Mouse (Mus musculus): ENCODE measurements around the gene Prrt3.

The Prrt3 gene

DNA sequence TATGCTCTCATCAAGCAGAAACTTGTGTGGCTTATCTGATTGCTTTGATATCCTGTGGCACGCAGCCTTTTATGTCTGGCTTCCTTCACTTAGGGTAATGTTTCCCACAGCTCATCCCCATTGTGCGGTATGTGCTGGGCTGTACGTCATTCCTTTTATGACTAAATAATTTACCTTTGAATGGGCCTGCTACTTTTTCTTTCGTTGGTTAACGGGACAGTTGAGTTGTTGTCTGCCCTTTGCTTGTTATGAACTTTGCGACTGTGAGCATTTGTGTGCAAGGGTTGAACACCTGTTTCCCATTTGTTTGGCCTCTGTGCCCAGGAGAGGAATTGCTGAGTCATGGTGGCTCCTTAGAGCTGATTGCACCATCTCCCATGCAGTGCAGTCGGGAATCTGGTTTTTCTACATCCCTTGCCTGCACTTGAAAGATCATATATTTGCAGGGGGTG is 14.6 kb downstream of the Prrt3 start:
- DNase-seq: peak; percentile 87

DNA sequence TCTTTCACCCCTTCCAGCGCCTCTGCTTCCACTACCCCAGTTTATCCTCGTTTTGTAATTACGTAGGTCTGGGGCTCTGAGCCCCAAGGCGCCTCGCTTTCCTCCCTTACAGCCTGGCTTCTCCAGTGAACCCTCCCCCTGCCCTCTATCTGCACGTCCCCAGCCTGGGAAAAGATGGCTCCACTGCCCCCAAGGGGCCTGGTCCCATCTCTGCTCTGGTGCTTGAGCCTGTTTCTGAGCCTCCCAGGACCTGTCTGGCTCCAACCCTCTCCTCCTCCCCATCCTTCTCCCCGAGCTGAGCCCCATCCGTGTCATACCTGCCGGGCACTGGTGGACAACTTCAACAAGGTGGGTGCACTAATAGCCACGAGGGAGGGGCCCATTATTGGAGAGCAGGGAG is 18.0 kb downstream of the Prrt3 start:
- peak; percentile 95 for DNase-seq

DNA sequence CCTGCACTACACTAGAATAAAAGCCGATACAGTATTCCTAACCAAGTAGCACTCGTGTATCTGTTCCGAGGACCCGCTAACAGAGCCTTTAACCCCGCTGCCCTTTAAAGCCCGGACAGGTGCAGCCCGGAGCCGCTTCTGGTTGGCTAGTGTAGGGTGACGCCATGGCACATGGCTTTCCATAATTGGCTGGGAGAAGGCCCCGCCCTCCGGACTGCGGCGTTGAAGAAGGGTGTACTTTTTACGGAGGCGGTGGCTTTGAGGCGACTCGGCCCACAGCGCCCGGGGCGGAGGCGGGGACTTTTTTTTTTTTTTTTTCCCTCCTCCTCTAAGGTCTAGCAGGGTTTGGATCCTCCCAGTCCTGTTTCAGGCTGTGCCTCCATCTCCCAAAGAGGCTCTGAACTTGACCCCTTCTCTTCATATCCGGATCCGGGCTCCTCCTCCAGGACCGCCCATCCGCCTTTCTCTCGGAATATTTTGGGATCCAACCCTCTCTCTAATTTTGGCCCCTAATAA is 18.6 kb downstream of the Prrt3 start, which contains the start of gene Creld1:
Gene Creld1 (plus strand): TSS at position 198 of the 516 bp plus-strand sequence.
- peak; percentile 100 for DNase-seq

DNA sequence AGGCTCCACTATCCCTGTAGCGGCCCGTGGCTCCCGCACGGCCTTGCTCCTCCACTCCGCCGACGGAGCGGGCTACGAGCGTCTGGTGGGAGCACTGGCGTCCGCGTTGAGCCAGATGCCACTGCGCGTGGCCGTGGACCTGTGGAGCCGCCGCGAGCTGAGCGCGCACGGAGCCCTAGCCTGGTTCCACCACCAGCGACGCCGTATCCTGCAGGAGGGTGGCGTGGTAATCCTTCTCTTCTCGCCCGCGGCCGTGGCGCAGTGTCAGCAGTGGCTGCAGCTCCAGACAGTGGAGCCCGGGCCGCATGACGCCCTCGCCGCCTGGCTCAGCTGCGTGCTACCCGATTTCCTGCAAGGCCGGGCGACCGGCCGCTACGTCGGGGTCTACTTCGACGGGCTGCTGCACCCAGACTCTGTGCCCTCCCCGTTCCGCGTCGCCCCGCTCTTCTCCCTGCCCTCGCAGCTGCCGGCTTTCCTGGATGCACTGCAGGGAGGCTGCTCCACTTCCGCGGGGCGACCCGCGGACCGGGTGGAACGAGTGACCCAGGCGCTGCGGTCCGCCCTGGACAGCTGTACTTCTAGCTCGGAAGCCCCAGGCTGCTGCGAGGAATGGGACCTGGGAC is 19.1 kb downstream of the Prrt3 start:
- DNase-seq: no peak

DNA sequence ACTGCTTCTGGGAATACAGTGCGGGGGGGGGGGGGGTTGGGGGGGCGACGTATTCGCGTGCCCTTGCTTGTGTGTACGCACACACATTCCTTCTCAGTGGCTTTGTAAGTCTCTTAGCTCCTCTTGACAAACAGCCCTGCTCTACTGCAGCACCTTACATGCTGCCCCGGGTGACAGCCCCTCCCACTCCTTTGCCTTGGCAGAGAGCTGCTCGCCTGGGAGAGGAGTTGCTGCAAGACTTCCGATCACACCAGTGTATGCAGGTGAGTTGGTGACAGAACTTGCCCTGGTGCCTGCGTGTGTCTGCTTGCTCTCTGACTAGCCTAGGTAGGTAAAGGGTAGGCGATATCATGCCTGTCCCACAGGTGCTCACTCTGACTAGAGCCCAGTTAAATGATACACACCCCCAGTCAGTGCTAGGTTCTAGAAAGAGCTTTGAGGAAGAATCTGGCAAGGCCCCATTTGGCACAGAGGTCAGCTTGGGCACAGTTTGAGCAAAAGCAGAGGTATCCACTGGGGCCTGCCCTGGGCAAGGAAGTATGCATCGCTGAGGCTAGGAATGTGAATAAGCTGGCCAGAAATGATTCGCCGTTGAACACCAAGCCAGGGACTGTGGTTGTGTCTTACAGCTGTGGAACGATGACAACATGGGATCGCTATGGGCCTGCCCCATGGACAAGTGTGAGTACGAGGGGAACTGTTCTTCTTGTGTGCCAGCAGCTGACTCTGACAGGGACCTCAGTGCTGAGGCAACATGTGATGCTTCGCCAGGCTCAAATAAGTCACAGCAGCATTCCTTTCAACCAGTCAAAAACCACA is 21.0 kb downstream of the Prrt3 start:
- DNase-seq: no peak

DNA sequence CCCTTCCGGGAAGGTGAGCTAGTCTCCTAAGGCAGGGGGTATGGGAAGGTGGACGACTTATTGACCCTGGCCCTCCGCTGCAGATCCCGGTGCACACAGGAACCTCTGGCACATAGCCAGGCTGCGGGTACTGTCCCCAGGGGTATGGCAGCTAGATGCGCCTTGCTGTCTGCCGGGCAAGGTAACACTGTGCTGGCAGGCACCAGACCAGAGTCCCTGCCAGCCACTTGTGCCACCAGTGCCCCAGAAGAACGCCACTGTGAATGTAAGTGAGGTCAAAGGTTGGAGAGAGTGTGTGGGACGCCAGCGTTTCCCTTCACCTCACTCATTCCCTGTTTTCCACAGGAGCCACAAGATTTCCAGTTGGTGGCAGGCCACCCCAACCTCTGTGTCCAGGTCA is 22.8 kb downstream of the Prrt3 start:
- peak; percentile 86 for DNase-seq

DNA sequence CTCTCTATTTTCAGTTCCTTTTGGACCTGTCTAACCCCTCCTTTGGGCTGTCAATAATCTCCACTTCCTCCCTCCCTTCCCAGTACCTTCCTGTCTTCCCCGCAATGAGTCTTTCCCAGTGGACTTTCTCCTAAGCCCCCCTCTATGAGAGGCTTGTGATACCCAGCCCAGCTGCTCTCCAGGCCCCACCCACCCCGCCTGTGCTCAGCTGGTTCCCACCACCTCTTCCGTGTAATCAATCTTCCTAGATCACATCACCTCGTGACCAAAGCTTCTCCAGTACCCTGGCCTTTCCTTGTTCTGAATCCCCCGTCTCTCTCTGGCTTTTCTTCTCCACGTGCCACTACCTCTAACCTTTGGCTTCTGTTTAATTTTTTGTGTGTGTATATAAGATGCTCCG is 24.4 kb downstream of the Prrt3 start:
- no peak for DNase-seq

DNA sequence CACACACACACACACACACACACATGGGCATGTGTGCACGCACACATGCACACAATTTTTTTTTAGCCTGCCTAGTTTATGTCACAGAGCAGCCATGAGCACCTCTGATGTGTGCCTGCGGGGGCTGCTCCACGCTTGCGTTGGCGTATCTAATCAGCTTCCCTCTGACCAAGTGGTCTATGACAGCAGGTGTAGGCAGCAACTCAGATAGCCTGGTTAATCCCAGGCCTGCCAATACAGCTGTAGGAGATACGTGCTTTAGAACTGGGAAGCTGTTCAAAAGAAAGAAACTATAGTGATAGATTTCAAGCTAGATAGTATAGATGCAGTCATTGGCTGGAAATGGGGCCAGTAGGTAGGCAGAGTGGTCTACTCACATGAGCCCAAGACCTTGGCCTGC is 28.0 kb downstream of the Prrt3 start:
- no peak for DNase-seq

DNA sequence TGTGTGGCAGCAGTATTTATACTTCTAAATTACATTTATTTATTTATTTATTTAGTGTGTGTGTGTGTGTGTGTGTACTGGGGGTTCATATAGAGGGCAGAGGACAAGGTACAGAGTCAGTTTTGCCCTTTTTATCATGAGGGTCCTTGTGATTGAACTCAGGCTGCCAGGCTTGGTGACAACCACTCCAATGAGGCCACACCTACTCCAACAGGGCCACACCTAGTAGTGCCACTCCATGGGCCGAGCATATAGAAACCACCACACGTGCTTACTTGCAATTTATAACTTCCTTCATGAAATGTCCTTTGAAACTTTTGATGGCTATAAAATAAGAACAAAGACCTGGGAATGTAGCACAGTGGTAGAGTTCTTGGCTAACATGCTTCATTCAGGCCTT is 28.5 kb downstream of the Prrt3 start:
- DNase-seq: peak; percentile 69

DNA sequence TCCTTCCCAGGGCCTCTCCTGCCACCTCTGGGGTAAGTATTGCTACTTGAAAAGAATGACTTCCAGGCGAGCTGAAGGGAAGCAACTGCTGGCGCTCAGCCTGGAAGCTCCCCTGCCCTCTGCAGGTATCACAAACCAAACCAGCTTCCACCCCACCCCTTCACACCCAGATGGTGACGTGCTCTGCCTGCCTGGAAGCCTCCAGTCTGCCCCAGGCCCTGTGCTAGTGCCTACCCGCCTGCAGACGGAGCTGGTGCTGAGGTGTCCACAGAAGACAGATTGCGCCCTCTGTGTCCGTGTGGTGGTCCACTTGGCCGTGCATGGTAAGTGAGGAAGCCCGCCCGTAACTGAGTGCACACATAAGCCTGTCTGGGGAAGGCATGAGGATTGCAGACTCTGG is 29.7 kb downstream of the Prrt3 start:
- DNase-seq: peak; percentile 91

DNA sequence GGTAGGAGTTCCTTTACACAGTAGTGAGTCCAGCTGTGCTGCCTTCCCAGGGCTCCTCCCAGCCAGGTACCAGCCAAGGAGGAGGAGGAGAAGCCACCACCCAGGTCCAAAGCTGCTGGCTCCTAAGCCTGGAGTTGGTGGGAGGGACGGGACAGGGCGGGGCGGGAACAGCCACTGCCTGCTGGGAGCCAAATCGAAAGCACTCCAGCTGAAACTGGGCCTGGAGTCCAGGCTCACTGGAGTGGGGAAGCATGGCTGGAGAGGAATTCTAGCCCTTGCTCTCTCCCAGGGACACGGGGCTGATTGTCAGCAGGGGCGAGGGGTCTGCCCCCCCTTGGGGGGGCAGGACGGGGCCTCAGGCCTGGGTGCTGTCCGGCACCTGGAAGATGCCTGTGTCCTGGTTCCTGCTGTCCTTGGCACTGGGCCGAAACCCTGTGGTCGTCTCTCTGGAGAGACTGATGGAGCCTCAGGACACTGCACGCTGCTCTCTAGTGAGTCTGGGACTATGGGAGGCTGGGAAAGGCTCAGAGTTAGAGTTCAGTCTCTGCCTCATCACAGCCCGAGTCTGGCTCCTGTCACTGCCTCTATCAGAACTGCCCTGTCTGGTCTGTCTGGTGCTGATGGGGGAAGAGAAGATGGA is 30.3 kb downstream of the Prrt3 start, which contains the start of gene Il17rc:
Gene Il17rc (plus strand): TSS at position 131 of the 640 bp plus-strand sequence.
- peak; percentile 98 for DNase-seq

DNA sequence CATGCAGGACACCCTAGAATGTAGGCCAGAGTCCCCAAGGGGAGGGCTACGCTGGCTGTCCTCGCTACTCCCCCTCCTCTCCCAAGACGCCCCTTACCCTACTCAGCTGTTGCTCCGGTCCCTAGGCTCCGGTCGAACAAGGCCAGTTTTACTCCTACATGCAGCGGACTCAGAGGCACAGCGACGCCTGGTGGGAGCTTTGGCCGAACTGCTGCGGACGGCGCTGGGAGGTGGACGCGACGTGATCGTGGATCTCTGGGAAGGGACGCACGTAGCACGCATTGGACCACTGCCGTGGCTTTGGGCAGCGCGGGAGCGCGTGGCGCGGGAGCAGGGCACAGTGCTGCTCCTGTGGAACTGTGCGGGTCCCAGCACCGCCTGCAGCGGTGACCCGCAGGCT is 32.3 kb downstream of the Prrt3 start:
- DNase-seq: peak; percentile 96

DNA sequence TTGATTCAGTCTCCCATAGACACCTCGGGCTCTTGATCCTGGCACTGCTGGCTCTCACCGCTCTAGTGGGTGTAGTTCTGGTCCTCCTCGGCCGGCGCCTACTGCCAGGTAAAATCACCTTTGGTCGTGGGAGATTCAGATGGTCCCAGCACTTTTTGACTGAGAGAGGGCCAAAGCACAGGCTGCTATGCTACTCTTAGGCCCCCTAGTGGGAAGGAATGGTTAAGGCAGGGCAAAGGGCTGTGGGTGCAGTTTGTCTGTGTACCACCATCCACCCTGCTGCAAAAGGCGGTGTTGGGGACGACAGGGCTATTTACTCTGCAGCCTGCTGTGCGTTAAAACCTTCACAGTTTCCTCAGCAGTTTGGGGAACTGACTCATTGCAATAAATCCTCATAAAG is 32.7 kb downstream of the Prrt3 start:
- peak; percentile 95 for DNase-seq

DNA sequence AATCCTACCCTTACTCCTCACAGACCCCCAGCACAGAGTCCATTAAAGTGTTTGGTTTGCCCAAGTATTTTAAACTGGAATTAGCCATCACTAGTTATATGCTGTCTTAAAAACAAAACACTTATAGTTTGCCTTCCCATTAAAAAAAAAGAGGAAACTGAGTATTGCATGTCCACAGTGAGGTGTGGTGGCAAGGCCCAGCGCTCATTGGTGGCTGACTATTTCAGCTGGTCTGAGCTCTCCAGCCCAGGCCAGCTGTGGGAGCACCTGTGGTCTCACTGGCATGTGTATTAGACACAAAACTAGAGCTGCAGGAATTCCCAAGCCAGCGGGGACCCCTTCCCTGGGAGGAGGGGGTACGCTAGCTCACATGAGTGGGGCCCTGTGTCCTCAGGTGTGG is 33.2 kb downstream of the Prrt3 start:
- no peak for DNase-seq

DNA sequence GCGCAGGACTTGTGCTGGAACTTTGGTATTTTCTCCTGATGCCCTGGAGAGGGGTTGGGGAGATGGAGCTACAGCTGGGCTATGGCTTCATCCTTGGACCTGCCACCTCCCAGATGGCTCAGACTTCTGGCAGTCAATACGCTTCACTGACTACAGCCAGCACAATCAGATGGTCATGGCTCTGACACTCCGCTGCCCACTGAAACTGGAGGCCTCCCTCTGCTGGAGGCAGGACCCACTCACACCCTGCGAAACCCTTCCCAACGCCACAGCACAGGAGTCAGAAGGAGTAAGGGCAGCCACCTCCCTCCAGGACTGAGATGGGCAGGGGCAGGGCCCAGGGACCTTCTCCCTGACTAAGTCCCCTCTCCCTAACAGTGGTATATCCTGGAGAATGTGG is 36.1 kb downstream of the Prrt3 start:
- DNase-seq: no peak

DNA sequence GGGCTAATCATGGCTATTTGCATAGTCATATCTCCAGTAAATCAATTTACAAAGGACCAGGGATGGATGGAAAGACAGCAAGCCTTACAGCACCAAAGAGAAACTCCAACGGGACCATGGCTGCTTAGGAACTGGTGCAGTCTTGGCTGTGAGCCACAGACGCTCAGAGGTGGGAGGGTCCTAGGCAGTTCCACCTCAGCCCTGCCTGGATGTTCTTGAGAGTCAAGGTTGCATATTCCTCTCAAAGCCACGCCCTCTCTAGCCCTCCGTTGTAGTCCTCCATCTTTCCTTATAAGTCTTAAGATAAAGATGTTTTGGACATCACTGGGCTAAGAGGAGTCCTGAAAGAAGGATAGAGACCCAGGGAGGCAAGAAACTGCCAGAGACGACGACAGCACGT is 37.7 kb downstream of the Prrt3 start:
- DNase-seq: no peak

DNA sequence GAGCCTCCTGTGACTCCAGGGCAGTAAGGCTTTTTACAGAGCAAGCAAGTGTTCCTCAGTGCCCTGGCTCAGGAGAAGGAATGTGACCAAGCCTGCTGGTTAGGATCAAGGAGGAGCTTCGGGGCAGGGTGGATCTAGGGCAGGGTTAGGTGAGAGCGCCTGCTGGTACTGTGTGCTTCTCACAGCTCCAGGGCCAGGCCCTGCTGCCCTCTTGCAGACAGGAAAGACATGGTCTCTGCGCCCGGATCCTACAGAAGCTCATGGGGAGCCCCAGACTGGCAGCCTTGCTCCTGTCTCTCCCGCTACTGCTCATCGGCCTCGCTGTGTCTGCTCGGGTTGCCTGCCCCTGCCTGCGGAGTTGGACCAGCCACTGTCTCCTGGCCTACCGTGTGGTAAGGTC is 43.1 kb downstream of the Prrt3 start:
- no peak for DNase-seq

DNA sequence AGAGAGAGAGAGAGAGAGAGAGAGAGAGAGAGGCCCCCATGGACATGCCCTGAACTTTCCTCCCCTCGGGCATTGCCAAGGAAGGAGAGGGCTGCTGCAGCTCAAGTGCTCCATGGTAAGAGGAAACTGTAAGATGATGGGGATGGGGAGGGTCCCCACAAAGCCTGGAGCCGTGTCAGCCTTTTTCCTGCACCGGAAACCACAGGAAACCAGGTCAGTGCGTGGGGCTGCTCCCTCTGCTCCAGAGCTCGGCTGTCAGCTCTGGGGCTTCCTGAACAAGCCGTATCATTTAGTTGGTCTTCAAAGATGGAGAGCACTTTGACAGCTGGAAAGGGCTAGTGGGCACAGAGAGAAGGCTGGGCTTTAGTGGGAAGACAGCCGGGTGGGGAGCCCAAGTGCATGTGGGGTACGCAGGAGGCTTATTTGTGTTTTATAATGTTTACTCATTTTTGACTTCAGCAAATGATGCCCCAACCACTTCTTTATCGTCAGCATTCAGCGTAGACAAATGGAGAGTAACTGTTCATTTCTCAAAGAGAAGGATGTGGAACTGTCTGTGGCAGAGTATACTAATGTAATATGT is 43.7 kb downstream of the Prrt3 start, which contains the start of gene Il17re:
Gene Il17re (plus strand): TSS at position 533 of the 583 bp plus-strand sequence.
- DNase-seq: no peak

DNA sequence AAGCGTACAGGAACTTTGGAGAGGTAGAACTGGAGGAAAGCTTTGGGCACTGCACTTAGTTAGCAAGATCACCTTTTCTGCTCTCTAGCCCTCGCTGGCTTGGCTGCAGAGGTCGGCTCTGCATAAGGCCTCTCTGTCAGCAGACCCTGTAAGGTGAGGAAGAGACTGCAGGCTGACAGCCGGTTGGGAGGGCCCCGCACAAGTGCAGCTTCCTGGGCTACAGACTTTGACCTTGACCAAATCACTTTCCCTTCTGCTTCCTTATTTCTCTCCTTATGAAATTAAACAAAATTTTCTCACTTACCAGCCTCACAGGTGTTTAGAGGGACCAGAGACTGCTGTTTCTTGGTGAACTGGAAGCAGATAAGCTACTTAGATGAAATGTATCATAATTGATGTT is 46.7 kb downstream of the Prrt3 start:
- DNase-seq: no peak

DNA sequence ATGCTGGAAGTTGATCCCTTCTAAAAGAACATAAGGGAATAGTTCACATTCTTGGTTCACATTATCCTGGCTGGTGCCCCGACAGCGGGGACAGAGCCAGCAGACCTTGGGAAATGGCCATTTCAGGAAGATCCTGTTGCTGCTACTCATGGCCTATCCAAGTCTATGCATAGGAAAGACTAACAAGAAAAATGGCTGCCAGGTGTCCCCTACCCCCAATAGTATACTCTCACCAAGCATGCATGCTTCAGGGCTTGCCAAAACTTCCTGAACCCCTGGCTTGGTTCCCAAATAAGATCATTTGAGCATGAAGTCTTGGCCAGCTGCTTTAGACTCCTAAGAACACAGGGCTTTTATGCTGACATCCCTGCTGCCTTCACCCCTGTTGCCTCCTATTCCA is 49.9 kb downstream of the Prrt3 start:
- DNase-seq: no peak

DNA sequence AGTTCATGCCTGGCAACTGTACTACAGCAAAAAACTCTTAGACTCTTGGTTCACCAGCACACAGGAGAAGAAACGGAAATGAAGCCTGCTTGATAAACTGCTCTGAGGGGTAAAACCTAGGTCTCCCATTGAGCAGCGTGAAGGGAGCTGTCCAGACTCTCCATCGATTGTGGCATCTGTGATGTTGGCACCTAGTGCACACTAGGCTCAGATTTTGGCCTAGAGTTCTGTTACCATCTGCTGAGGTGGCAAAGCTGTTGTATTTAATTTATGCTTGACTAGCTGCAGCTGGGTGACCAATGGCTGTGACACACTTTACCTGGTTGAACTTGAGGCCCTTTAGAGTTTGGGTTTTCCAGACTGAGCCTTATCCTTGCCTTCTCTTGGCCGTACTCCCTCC is 54.1 kb downstream of the Prrt3 start:
- no peak for DNase-seq

DNA sequence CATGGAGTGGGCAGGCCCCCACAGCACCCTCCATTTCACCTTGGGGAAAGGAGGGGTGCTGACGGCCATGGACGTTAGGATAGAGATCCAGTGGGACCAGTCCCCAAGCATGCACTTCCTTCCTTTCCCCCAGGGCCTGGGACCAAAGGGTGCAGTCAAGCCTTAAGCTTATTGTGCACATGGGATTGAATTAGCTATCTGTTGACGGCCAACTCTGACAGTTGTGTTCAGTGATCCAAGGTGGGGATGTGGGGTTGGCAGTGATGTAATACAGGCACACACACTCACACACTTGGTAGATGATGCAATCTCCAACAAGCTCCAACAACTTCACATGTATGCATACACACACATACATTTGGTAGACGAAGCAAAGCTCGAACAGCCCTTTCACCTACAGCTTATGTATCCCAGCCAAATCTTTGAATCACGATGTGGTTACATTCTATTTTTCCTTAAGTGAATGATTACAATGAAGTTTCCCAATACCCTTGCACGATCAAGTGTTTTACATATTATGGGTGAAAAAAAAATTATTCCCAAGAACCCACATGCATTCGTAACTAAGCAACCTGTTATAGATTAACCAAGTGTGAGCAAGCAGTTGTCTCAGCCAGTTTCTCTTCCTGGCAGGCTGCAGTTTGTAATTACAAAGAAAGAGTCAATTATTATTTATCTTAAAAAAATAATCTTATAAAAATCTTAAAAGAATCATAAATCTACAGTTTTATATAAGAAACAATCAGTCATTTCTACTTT is 57.3 kb downstream of the Prrt3 start:
- peak; percentile 57 for DNase-seq

Data from heart, adult 11 months (tissue).